Mouse (Mus musculus) small intestine, adult 2 months (tissue): ENCODE results near the gene Phrf1.

ENCODE experiments used
- CTCF ChIP-seq: fragments of 200-500 bp; IDR thresholded peaks from 2 replicates; pipeline ENCODE4 v1.5.1; 2012; ENCODE audit warnings: low read depth, mild to moderate bottlenecking, control low read depth, inconsistent platforms, low read length, moderate library complexity, mixed read lengths; ENCODE audit not compliant: insufficient replicate concordance, insufficient read length; ENCODE audit errors: extremely low read depth
- POLR2A ChIP-seq: fragments of 200-500 bp; IDR thresholded peaks from 2 replicates; pipeline ENCODE4 v1.6.1; 2012; ENCODE audit warnings: low read depth, mild to moderate bottlenecking, control low read depth, inconsistent platforms, low read length, moderate library complexity

- TF ChIP-seq POLR2A (no peak), CTCF (no peak)
These were observed 72.8 kb downstream of the Phrf1 start for GRCm38 (mm10) chr7:141301386-141301785.
